Mouse (Mus musculus): ENCODE results near the gene Pum2. TPM values are rescaled to one million over a fixed set of nuclear protein-coding genes. Genes with fewer than 3 reads are reported as not detected.

Pum2 gene
- polyA plus RNA-seq, 2 experiments = 57.5 to 64.3 TPM

- no peaks in the 10 kb centered on the region for H3K36me3 ChIP-seq (ENCODE audit: control insufficient read depth, insufficient read depth, low read length)
- H3K9ac ChIP-seq (ENCODE audit: low read depth, low read length, severe bottlenecking) = no peak overlapping the region
- H3K4me1 ChIP-seq (ENCODE audit: control insufficient read depth, insufficient read depth, low read length) = peaks cover 5% of the 10 kb centered on the region
- DNase-seq (ENCODE audit: low spot score) (no peak), ATAC-seq (ENCODE audit: low FRiP score, low read depth) (no peak)
- no peaks in the 10 kb centered on the region for H3K9me3 ChIP-seq (ENCODE audit: control insufficient read depth, low read length)
- H3K27me3 ChIP-seq (ENCODE audit: control insufficient read depth, insufficient read depth, low read length) = no peaks in the 10 kb centered on the region
- no peak overlapping the region for H3K4me3 ChIP-seq (replicated peaks; ENCODE audit: low read length)
- no peak overlapping the region for H3K4me2 ChIP-seq (replicated peaks; ENCODE audit: low read depth, low read length, severe bottlenecking)
- 88% methylated on average over 4 of the region's 4 CpGs for WGBS
- no peak overlapping the region for H3K27ac ChIP-seq (replicated peaks; ENCODE audit: low read depth, low read length)
- no peak for TF ChIP-seq POLR2A (IDR thresholded peaks at IDR 0.05; ENCODE audit: borderline replicate concordance, extremely low read depth, insufficient read depth, insufficient read length)
These were observed 4.5 kb upstream of the Pum2 start for GRCm38 (mm10) chr12:8669421-8669820.

GRCm38 (mm10) chr12:8669846-8670245 is 4.1 kb upstream of the Pum2 start:
- no peak for TF ChIP-seq POLR2A (IDR thresholded peaks at IDR 0.05; ENCODE audit: borderline replicate concordance, extremely low read depth, insufficient read depth, insufficient read length)
- Histone ChIP-seq H3K4me3 (replicated peaks; ENCODE audit: low read length) (no peak overlapping the region), H3K36me3 (ENCODE audit: control insufficient read depth, insufficient read depth, low read length) (no peaks in the 10 kb centered on the region), H3K4me2 (replicated peaks; ENCODE audit: low read depth, low read length, severe bottlenecking) (no peak overlapping the region), H3K9ac (ENCODE audit: low read depth, low read length, severe bottlenecking) (no peak overlapping the region), H3K27ac (replicated peaks; ENCODE audit: low read depth, low read length) (no peak overlapping the region), H3K4me1 (ENCODE audit: control insufficient read depth, insufficient read depth, low read length) (peaks cover 5% of the 10 kb centered on the region), H3K9me3 (ENCODE audit: control insufficient read depth, low read length) (no peaks in the 10 kb centered on the region), H3K27me3 (ENCODE audit: control insufficient read depth, insufficient read depth, low read length) (no peaks in the 10 kb centered on the region)
- 68% methylated on average over 3 of the region's 3 CpGs for WGBS
- ATAC-seq (ENCODE audit: low FRiP score, low read depth) (no peak), DNase-seq (ENCODE audit: low spot score) (no peak)

- WGBS = 38% methylated on average over 17 of the region's 17 CpGs
- peak overlapping the region; percentile 100 for H3K9ac ChIP-seq (ENCODE audit: low read depth, low read length, severe bottlenecking)
- no peaks in the 10 kb centered on the region for H3K36me3 ChIP-seq (ENCODE audit: control insufficient read depth, insufficient read depth, low read length)
- H3K4me1 ChIP-seq (ENCODE audit: control insufficient read depth, insufficient read depth, low read length) = peaks cover 20% of the 10 kb centered on the region
- TF ChIP-seq POLR2A (IDR thresholded peaks at IDR 0.05; ENCODE audit: borderline replicate concordance, extremely low read depth, insufficient read depth, insufficient read length) = no peak
- DNase-seq (ENCODE audit: low spot score) (no peak), ATAC-seq (ENCODE audit: low FRiP score, low read depth) (no peak; the same call in 1 of the 2 replicates)
- peak overlapping the region; percentile 98 for H3K27ac ChIP-seq (replicated peaks; ENCODE audit: low read depth, low read length)
- peak overlapping the region; percentile 80 for H3K4me2 ChIP-seq (replicated peaks; ENCODE audit: low read depth, low read length, severe bottlenecking)
- H3K27me3 ChIP-seq (ENCODE audit: control insufficient read depth, insufficient read depth, low read length) = no peaks in the 10 kb centered on the region
- no peaks in the 10 kb centered on the region for H3K9me3 ChIP-seq (ENCODE audit: control insufficient read depth, low read length)
- peak overlapping the region; percentile 97 for H3K4me3 ChIP-seq (replicated peaks; ENCODE audit: low read length)
These were observed 587 bp upstream of the Pum2 start for GRCm38 (mm10) chr12:8673121-8673973.

- H3K36me3 ChIP-seq (ENCODE audit: control insufficient read depth, insufficient read depth, low read length) = no peaks in the 10 kb centered on the region
- peak; percentile 25 for DNase-seq (ENCODE audit: low spot score)
These were observed 487 bp downstream of the Pum2 start for GRCm38 (mm10) chr12:8674377-8674864.

GRCm38 (mm10) chr12:8674891-8675341 is 982 bp downstream of the Pum2 start:
- Histone ChIP-seq H3K4me2 (replicated peaks; ENCODE audit: low read depth, low read length, severe bottlenecking) (peak overlapping the region; percentile 61), H3K4me1 (ENCODE audit: control insufficient read depth, insufficient read depth, low read length) (peaks cover 20% of the 10 kb centered on the region), H3K9me3 (ENCODE audit: control insufficient read depth, low read length) (no peaks in the 10 kb centered on the region), H3K36me3 (ENCODE audit: control insufficient read depth, insufficient read depth, low read length) (no peaks in the 10 kb centered on the region), H3K27ac (replicated peaks; ENCODE audit: low read depth, low read length) (peak overlapping the region; percentile 98), H3K27me3 (ENCODE audit: control insufficient read depth, insufficient read depth, low read length) (no peaks in the 10 kb centered on the region), H3K9ac (ENCODE audit: low read depth, low read length, severe bottlenecking) (peak overlapping the region; percentile 100), H3K4me3 (replicated peaks; ENCODE audit: low read length) (peak overlapping the region; percentile 97)
- no peak for ATAC-seq (ENCODE audit: low FRiP score, low read depth)
- DNase-seq (ENCODE audit: low spot score) = no peak
- WGBS = under 1% methylated on average over 20 of the region's 20 CpGs
- TF ChIP-seq POLR2A (IDR thresholded peaks at IDR 0.05; ENCODE audit: borderline replicate concordance, extremely low read depth, insufficient read depth, insufficient read length) = no peak

More at GRCm38 (mm10) chr12:8674377-8674864, 487 bp downstream of the Pum2 start:
- WGBS = under 1% methylated on average over 39 of the region's 62 CpGs
- H3K4me2 ChIP-seq (replicated peaks; ENCODE audit: low read depth, low read length, severe bottlenecking) = peak overlapping the region; percentile 61
- H3K9ac ChIP-seq (ENCODE audit: low read depth, low read length, severe bottlenecking) = peak overlapping the region; percentile 100
- H3K27me3 ChIP-seq (ENCODE audit: control insufficient read depth, insufficient read depth, low read length) = no peaks in the 10 kb centered on the region
- H3K4me3 ChIP-seq (replicated peaks; ENCODE audit: low read length) = peak overlapping the region; percentile 97
- TF ChIP-seq POLR2A (IDR thresholded peaks at IDR 0.05; ENCODE audit: borderline replicate concordance, extremely low read depth, insufficient read depth, insufficient read length) = no peak
- peak overlapping the region; percentile 98 for H3K27ac ChIP-seq (replicated peaks; ENCODE audit: low read depth, low read length)
- peaks cover 20% of the 10 kb centered on the region for H3K4me1 ChIP-seq (ENCODE audit: control insufficient read depth, insufficient read depth, low read length)
- peak; percentile 80 for ATAC-seq (ENCODE audit: low FRiP score, low read depth)
- H3K9me3 ChIP-seq (ENCODE audit: control insufficient read depth, low read length) = no peaks in the 10 kb centered on the region

Data from limb, embryonic 14.5 days (tissue).